Mouse (Mus musculus) brain, embryonic 14.5 days (tissue): ENCODE measurements around the gene Rnaset2a. TPM values are rescaled to one million over a fixed set of nuclear protein-coding genes. Genes with fewer than 3 reads are reported as not detected.
"Not testable (repeated sequence)": the region's sequence is repeated elsewhere in the genome, so short reads cannot be mapped to it uniquely, and the experiment has no call there.

Experiments used
- DNase-seq: peaks from one replicate; pipeline ENCODE4 v3.0.0-alpha.2; 2011; ENCODE audit warnings: low read depth
- CTCF ChIP-seq: fragments of 200-500 bp; IDR thresholded peaks from 2 replicates; pipeline ENCODE4 v1.5.1; 2012; ENCODE audit warnings: inconsistent platforms, mild to moderate bottlenecking, moderate library complexity, borderline replicate concordance; ENCODE audit not compliant: insufficient read depth, insufficient read length; ENCODE audit errors: extremely low read depth
- POLR2A ChIP-seq: fragments of 200-500 bp; IDR thresholded peaks from 2 replicates; pipeline ENCODE4 v1.6.1; 2012; ENCODE audit warnings: mild to moderate bottlenecking, inconsistent platforms, borderline replicate concordance; ENCODE audit not compliant: poor library complexity, insufficient read depth, insufficient read length, severe bottlenecking; ENCODE audit errors: extremely low read depth
- polyA plus RNA-seq: library from polyadenylated mRNA; depleted of rRNA; stranded (reverse); fragments of >200 nt; gene quantifications from 2 replicates; pipeline ENCODE4 v1.2.3, GENCODE M21; 2012; rRNA removed

The Rnaset2a gene
- polyA plus RNA-seq = 14.4 and 16.0 TPM in 2 replicates

- 0 out of 2 replicates have a peak, but pooled peaks have one; percentile 15 for TF ChIP-seq POLR2A
- peak; percentile 41 for DNase-seq
Measured at GRCm38 (mm10) chr17:8147439-8148316, at the start of gene Rnaset2a, which contains the start of gene Gm49673. TSS of gene Rnaset2a (minus strand) at chr17:8148097. TSS of gene Gm49673 (minus strand) at chr17:8147788.

- peak; percentile 29 for DNase-seq
- TF ChIP-seq POLR2A = no peak
- TF ChIP-seq CTCF = peak; percentile 19; the same call in 1 of the 2 replicates
Measured at GRCm38 (mm10) chr17:8197652-8198051, 49.8 kb upstream of the Rnaset2a start.

GRCm38 (mm10) chr17:8195685-8196376, 47.9 kb upstream of the Rnaset2a start:
- DNase-seq = no peak
- TF ChIP-seq POLR2A (no peak), CTCF (no peak)

GRCm38 (mm10) chr17:8193678-8194077, 45.8 kb upstream of the Rnaset2a start:
- TF ChIP-seq CTCF (no peak), POLR2A (no peak)
- no peak for DNase-seq

- TF ChIP-seq CTCF (no peak), POLR2A (no peak)
- DNase-seq = no peak
Measured at GRCm38 (mm10) chr17:8184217-8184616, 36.3 kb upstream of the Rnaset2a start.

GRCm38 (mm10) chr17:8183815-8184214, 35.9 kb upstream of the Rnaset2a start:
- no peak for TF ChIP-seq CTCF
- TF ChIP-seq POLR2A = no peak
- DNase-seq = no peak

GRCm38 (mm10) chr17:8177090-8177489, 29.2 kb upstream of the Rnaset2a start:
- TF ChIP-seq CTCF = no peak
- no peak for TF ChIP-seq POLR2A
- peak; percentile 72 for DNase-seq

- TF ChIP-seq CTCF (no peak), POLR2A (no peak)
- DNase-seq = no peak
Measured at GRCm38 (mm10) chr17:8171081-8171480, 23.2 kb upstream of the Rnaset2a start.

- no peak for DNase-seq
- TF ChIP-seq CTCF = no peak
- no peak for TF ChIP-seq POLR2A
Measured at GRCm38 (mm10) chr17:8170331-8170730, 22.4 kb upstream of the Rnaset2a start.

- not testable (repeated sequence) for DNase-seq
Measured at GRCm38 (mm10) chr17:8167436-8167835, 19.5 kb upstream of the Rnaset2a start.

GRCm38 (mm10) chr17:8166454-8166853, 18.6 kb upstream of the Rnaset2a start:
- not testable (repeated sequence) for DNase-seq

- DNase-seq = not testable (repeated sequence)
Measured at GRCm38 (mm10) chr17:8165977-8166376, 18.1 kb upstream of the Rnaset2a start.

GRCm38 (mm10) chr17:8165608-8165945, 17.7 kb upstream of the Rnaset2a start:
- peak; percentile 7 for DNase-seq

GRCm38 (mm10) chr17:8164701-8165607, 17.1 kb upstream of the Rnaset2a start, which contains the start of gene Fgfr1op:
TSS of gene Fgfr1op (plus strand) at chr17:8165501.
- peak; percentile 23 for DNase-seq
